Mouse (Mus musculus) cortical plate, adult 2 months (tissue): ENCODE data around the gene Map3k7cl.
A peak's percentile ranks its signal among the peaks of the same experiment; 100 is the strongest.

Source experiments
- CTCF ChIP-seq: fragments of 200-500 bp; IDR thresholded peaks from 2 replicates; pipeline ENCODE4 v1.5.1; 2011; ENCODE audit warnings: mild to moderate bottlenecking, control low read depth, low read length; ENCODE audit not compliant: insufficient read depth; ENCODE audit errors: extremely low read depth
- POLR2A ChIP-seq: fragments of 200-500 bp; IDR thresholded peaks from 2 replicates; pipeline ENCODE4 v1.6.1; 2011; ENCODE audit warnings: mild to moderate bottlenecking, low read length, control low read depth; ENCODE audit not compliant: insufficient read depth; ENCODE audit errors: extremely low read depth

DNA sequence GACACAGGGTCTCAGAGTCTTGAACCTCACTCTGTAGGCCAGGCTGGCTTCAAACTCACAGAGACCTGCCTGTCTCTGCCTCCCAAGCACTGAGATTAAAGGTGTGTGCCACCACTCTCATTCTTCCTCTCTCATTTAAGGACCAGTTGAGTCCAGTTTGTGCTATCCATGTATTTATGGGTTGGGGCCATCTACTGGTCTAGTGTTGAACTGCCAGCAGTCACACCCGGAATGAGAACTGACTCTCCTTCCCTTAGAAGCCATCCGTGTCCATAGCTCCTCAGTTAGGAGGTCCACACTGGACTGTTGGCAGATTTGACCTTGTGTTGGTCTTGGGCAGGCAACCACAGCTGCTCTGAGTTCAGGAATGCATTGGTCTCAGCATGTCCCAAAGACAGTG lies 4.8 kb upstream of the Map3k7cl start:
- TF ChIP-seq POLR2A (no peak), CTCF (peak; percentile 41; the same call in 1 of the 2 replicates)
